Mouse (Mus musculus) stomach, adult 2 months (tissue): ENCODE results near the gene Ermap. TPM values are rescaled to one million over a fixed set of nuclear protein-coding genes. Genes with fewer than 3 reads are reported as not detected.

ENCODE experiments used
- polyA plus RNA-seq: library from polyadenylated mRNA; depleted of rRNA; stranded (reverse); fragments of >200 nt; gene quantifications from 2 replicates; pipeline ENCODE4 v1.2.3, GENCODE M21; 2012; rRNA removed

Ermap gene
- polyA plus RNA-seq: not detected in 2 replicates

GRCm38 (mm10) chr4:119189864-119190263, at the start of gene Ermap:
Gene Ermap, minus strand, starts transcription at chr4:119190011.

GRCm38 (mm10) chr4:119232410-119233255, 42.8 kb upstream of the Ermap start, which contains the start of the genes AU022252 and P3h1:
Gene AU022252, minus strand, starts transcription at chr4:119232712.
Gene P3h1, plus strand, starts transcription at chr4:119232915.

GRCm38 (mm10) chr4:119218169-119218568, 28.4 kb upstream of the Ermap start, which contains the start of gene Tmem269:
Gene Tmem269, minus strand, starts transcription at chr4:119218217.

GRCm38 (mm10) chr4:119194909-119195581, 5.2 kb upstream of the Ermap start, which contains the start of gene Svbp:
Gene Svbp, plus strand, starts transcription at chr4:119195306.

GRCm38 (mm10) chr4:119173851-119174453, 15.9 kb downstream of the Ermap start, which contains the start of gene Zfp691:
Gene Zfp691, minus strand, starts transcription at chr4:119174195.

Other genes with a start within 250 kb of the Ermap start
- 0.05 and 0.06 TPM in 2 replicates for gene Lao1, start 228.4 kb downstream of the Ermap start, polyA plus RNA-seq
- 56.8 and 58.2 TPM in 2 replicates for gene Slc2a1, start 81.3 kb downstream of the Ermap start, polyA plus RNA-seq
- 5.5 and 7.3 TPM in 2 replicates for gene Zfp691, start 15.8 kb downstream of the Ermap start, polyA plus RNA-seq
- gene Svbp, start 5.3 kb upstream of the Ermap start, polyA plus RNA-seq: 21.2 and 21.6 TPM in 2 replicates
- 0.10 TPM in 1 of 2 replicates, not detected in the other for gene Tmem269, start 28.2 kb upstream of the Ermap start, polyA plus RNA-seq
- 1.0 and 1.5 TPM in 2 replicates for gene AU022252, start 42.7 kb upstream of the Ermap start, polyA plus RNA-seq
- 7.1 and 9.0 TPM in 2 replicates for gene P3h1, start 42.9 kb upstream of the Ermap start, polyA plus RNA-seq
- gene Cldn19, start 65.4 kb upstream of the Ermap start, polyA plus RNA-seq: 0.17 TPM in 1 of 2 replicates, not detected in the other
- 72.0 and 89.9 TPM in 2 replicates for gene Ybx1, start 104.6 kb upstream of the Ermap start, polyA plus RNA-seq
- 0.95 and 1.0 TPM in 2 replicates for gene Ppih, start 130.5 kb upstream of the Ermap start, polyA plus RNA-seq
- gene Ccdc30, start 225.5 kb upstream of the Ermap start, polyA plus RNA-seq: 0.16 TPM in 1 of 2 replicates, not detected in the other
- gene Ppcs, start 232.4 kb upstream of the Ermap start, polyA plus RNA-seq: 8.4 and 14.3 TPM in 2 replicates
- gene Zmynd12, start 232.8 kb upstream of the Ermap start, polyA plus RNA-seq: 0.52 and 0.53 TPM in 2 replicates